Mouse (Mus musculus): ENCODE measurements around the gene Ube2k.

Gene Ube2k

GRCm38 (mm10) chr5:65624340-65624739 lies 87.3 kb downstream of the Ube2k start:
- DNase-seq (ENCODE audit: extremely low read depth, low read depth), result no peak

GRCm38 (mm10) chr5:65638896-65639295 lies 101.9 kb downstream of the Ube2k start:
- DNase-seq (ENCODE audit: extremely low read depth, low read depth), result no peak
